Mouse (Mus musculus) heart, adult 2 months (tissue): Measurements from ENCODE around the gene Specc1.

ENCODE experiments used
- CTCF ChIP-seq: fragments of 200-600 bp; IDR thresholded peaks from 2 replicates; pipeline ENCODE4 v1.8.1; 2022; ENCODE audit warnings: antibody characterized with exemption, mild to moderate bottlenecking, moderate library complexity
- EP300 ChIP-seq: fragments of 200-500 bp; IDR thresholded peaks from 2 replicates; pipeline ENCODE4 v1.6.1; 2011; ENCODE audit warnings: low read depth, low read length, control low read depth; ENCODE audit not compliant: insufficient read depth
- POLR2A ChIP-seq: fragments of 200-500 bp; IDR thresholded peaks from 2 replicates; pipeline ENCODE4 v1.6.1; 2011; ENCODE audit warnings: mild to moderate bottlenecking, low read depth, low read length, control low read depth; ENCODE audit not compliant: insufficient read depth

DNA sequence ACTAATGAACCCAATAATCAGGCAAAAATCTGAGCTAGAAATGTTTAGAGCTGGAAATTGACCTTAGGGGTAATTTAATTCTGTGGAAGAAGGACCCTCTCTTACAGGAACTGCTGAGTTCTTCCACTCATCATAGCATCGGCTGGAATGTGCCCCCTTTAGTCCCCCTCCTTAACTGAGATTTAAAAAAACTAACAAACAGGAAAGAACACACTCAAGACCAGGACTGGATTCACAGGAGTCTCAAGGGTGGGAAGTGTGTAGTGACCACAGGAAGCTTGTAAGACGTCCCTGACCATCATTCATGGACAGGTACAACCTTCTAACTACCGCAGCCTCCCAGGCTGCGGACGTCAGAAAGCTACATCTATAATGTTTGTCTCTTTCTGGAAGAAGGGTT lies 314.3 kb downstream of the Specc1 start:
- TF ChIP-seq CTCF: no peak
- TF ChIP-seq EP300: no peak
- TF ChIP-seq POLR2A: no peak
